Mouse (Mus musculus) limb, embryonic 10.5 days (tissue): ENCODE results near the gene Wdr73. TPM values are rescaled to one million over a fixed set of nuclear protein-coding genes. Genes with fewer than 3 reads are reported as not detected.
A peak's percentile ranks its signal among the peaks of the same experiment; 100 is the strongest.
"Not testable (repeated sequence)": the region's sequence is repeated elsewhere in the genome, so short reads cannot be mapped to it uniquely, and the experiment has no call there.

ENCODE experiments used
- DNase-seq: peaks from one replicate; pipeline ENCODE4 v3.0.0-alpha.2; 2017; ENCODE audit warnings: low spot score
- H3K27ac ChIP-seq: fragments of 300-500 bp; sonication (generic); 2 replicates; pipeline ENCODE4 v1.5.1; 2016; ENCODE audit warnings: mild to moderate bottlenecking
- H3K27me3 ChIP-seq: fragments of 300-500 bp; sonication (generic); 2 replicates; pipeline ENCODE4 v1.6.1; 2016; ENCODE audit warnings: low read depth, mild to moderate bottlenecking; ENCODE audit not compliant: poor library complexity, severe bottlenecking
- H3K36me3 ChIP-seq: fragments of 300-500 bp; sonication (generic); 2 replicates; pipeline ENCODE4 v1.6.1; 2016; ENCODE audit warnings: mild to moderate bottlenecking, moderate library complexity
- H3K4me1 ChIP-seq: fragments of 300-500 bp; sonication (generic); 2 replicates; pipeline ENCODE4 v1.6.1; 2016
- H3K4me3 ChIP-seq: fragments of 300-500 bp; sonication (generic); 2 replicates; pipeline ENCODE4 v1.5.1; 2016; ENCODE audit warnings: mild to moderate bottlenecking, moderate library complexity
- H3K9me3 ChIP-seq: fragments of 300-500 bp; sonication (generic); replicated peaks from 2 replicates; pipeline ENCODE4 v1.6.1; 2016; ENCODE audit warnings: mild to moderate bottlenecking
- WGBS: fragments of 180-500 bp; shearing (Covaris S2); methylation state at CpG from one replicate; pipeline ENCODE4 v1.1.7; 2016; 5-methylcytosine and 5-hydroxymethylcytosine counted together
- polyA plus RNA-seq: library from polyadenylated mRNA; unstranded; fragments of >200 nt; fragmentation: Nextera tagmentation; extraction: Ambion mirVana; gene quantifications from 2 replicates; pipeline ENCODE4 v1.2.1, GENCODE M21; 2016

Gene Wdr73
- 49.5 and 54.5 TPM in 2 replicates for polyA plus RNA-seq

- WGBS = under 1% methylated on average over 36 of the region's 36 CpGs
- H3K4me1 ChIP-seq = peaks cover 40% of the 10 kb centered on the region
- H3K9me3 ChIP-seq = no peaks in the 10 kb centered on the region
- peaks cover 45% of the 10 kb centered on the region for H3K36me3 ChIP-seq
- H3K27me3 ChIP-seq = no peaks in the 10 kb centered on the region
- H3K4me3 ChIP-seq = peak within 1 kb of the TSS; percentile 87
- H3K27ac ChIP-seq = peak within 1 kb of the TSS; percentile 89
- DNase-seq = peak; percentile 96
Observed at GRCm38 (mm10) chr7:80900944-80901501, at the start of gene Wdr73. Wdr73 (minus strand) TSS chr7:80901269.

GRCm38 (mm10) chr7:80947445-80948350 is 46.6 kb upstream of the Wdr73 start, which contains the start of gene Sec11a:
Sec11a (minus strand) TSS chr7:80947780.
- H3K36me3 ChIP-seq = peaks cover 26% of the 10 kb centered on the region
- no peaks in the 10 kb centered on the region for H3K27me3 ChIP-seq
- no peaks in the 10 kb centered on the region for H3K9me3 ChIP-seq
- H3K4me3 ChIP-seq = peak within 1 kb of the TSS; percentile 87
- peak within 1 kb of the TSS; percentile 99 for H3K27ac ChIP-seq
- peaks cover 15% of the 10 kb centered on the region for H3K4me1 ChIP-seq
- WGBS = 2% methylated on average over 44 of the region's 44 CpGs
- DNase-seq = peak; percentile 96

GRCm38 (mm10) chr7:80939808-80940207 is 38.7 kb upstream of the Wdr73 start:
- H3K27me3 ChIP-seq = no peaks in the 10 kb centered on the region
- WGBS = 98% methylated on average over 4 of the region's 4 CpGs
- H3K9me3 ChIP-seq = no peaks in the 10 kb centered on the region
- no peak overlapping the region for H3K4me3 ChIP-seq
- H3K4me1 ChIP-seq = no peaks in the 10 kb centered on the region
- H3K27ac ChIP-seq = no peak overlapping the region
- peaks cover 58% of the 10 kb centered on the region for H3K36me3 ChIP-seq
- DNase-seq = no peak

- not testable (repeated sequence) for H3K27ac ChIP-seq, H3K27me3 ChIP-seq, H3K4me1 ChIP-seq, H3K9me3 ChIP-seq, H3K4me3 ChIP-seq, DNase-seq
- H3K36me3 ChIP-seq = peaks cover 66% of the 10 kb centered on the region
Observed at GRCm38 (mm10) chr7:80937304-80937666, 36.2 kb upstream of the Wdr73 start.

- 87% methylated on average over 7 of the region's 7 CpGs for WGBS
- H3K27ac ChIP-seq, H3K4me3 ChIP-seq, DNase-seq, H3K4me1 ChIP-seq, H3K9me3 ChIP-seq, H3K27me3 ChIP-seq: not testable (repeated sequence)
- peaks cover 68% of the 10 kb centered on the region for H3K36me3 ChIP-seq
Observed at GRCm38 (mm10) chr7:80936617-80937303, 35.7 kb upstream of the Wdr73 start.

GRCm38 (mm10) chr7:80935834-80936233 is 34.8 kb upstream of the Wdr73 start:
- no peaks in the 10 kb centered on the region for H3K9me3 ChIP-seq
- no peak overlapping the region for H3K27ac ChIP-seq
- no peaks in the 10 kb centered on the region for H3K4me1 ChIP-seq
- WGBS = 97% methylated on average over 1 of the region's 1 CpGs
- H3K27me3 ChIP-seq = no peaks in the 10 kb centered on the region
- DNase-seq = no peak
- no peak overlapping the region for H3K4me3 ChIP-seq
- H3K36me3 ChIP-seq = peaks cover 69% of the 10 kb centered on the region

GRCm38 (mm10) chr7:80932777-80933176 is 31.7 kb upstream of the Wdr73 start:
- no peaks in the 10 kb centered on the region for H3K9me3 ChIP-seq
- DNase-seq = no peak
- H3K27me3 ChIP-seq = no peaks in the 10 kb centered on the region
- no peak overlapping the region for H3K27ac ChIP-seq
- 88% methylated on average over 1 of the region's 1 CpGs for WGBS
- H3K4me3 ChIP-seq = no peak overlapping the region
- H3K36me3 ChIP-seq = peaks cover 64% of the 10 kb centered on the region
- no peaks in the 10 kb centered on the region for H3K4me1 ChIP-seq

GRCm38 (mm10) chr7:80931618-80932207 is 30.6 kb upstream of the Wdr73 start:
- Histone ChIP-seq H3K9me3 (no peaks in the 10 kb centered on the region), H3K4me1 (no peaks in the 10 kb centered on the region), H3K4me3 (no peak overlapping the region), H3K27me3 (no peaks in the 10 kb centered on the region), H3K27ac (no peak overlapping the region), H3K36me3 (peaks cover 75% of the 10 kb centered on the region)
- 91% methylated on average over 8 of the region's 8 CpGs for WGBS
- no peak for DNase-seq

- no peaks in the 10 kb centered on the region for H3K9me3 ChIP-seq
- no peaks in the 10 kb centered on the region for H3K27me3 ChIP-seq
- 93% methylated on average over 2 of the region's 2 CpGs for WGBS
- no peak for DNase-seq
- H3K4me1 ChIP-seq = no peaks in the 10 kb centered on the region
- H3K4me3 ChIP-seq = no peak overlapping the region
- no peak overlapping the region for H3K27ac ChIP-seq
- H3K36me3 ChIP-seq = peaks cover 94% of the 10 kb centered on the region
Observed at GRCm38 (mm10) chr7:80923165-80923564, 22.1 kb upstream of the Wdr73 start.

GRCm38 (mm10) chr7:80919647-80920008 is 18.6 kb upstream of the Wdr73 start:
- 92% methylated on average over 5 of the region's 5 CpGs for whole genome bisulfite sequencing
- H3K36me3 ChIP-seq = peaks cover 95% of the 10 kb centered on the region
- H3K27ac ChIP-seq = no peak overlapping the region

GRCm38 (mm10) chr7:80918982-80919646 is 18.0 kb upstream of the Wdr73 start:
- no peak for DNase-seq
- Histone ChIP-seq H3K27me3 (no peaks in the 10 kb centered on the region), H3K9me3 (no peaks in the 10 kb centered on the region), H3K27ac (no peak overlapping the region), H3K4me3 (no peak overlapping the region), H3K36me3 (peaks cover 95% of the 10 kb centered on the region), H3K4me1 (no peaks in the 10 kb centered on the region)
- 87% methylated on average over 8 of the region's 8 CpGs for WGBS

More at GRCm38 (mm10) chr7:80919647-80920008, 18.6 kb upstream of the Wdr73 start:
- no peak overlapping the region for H3K4me3 ChIP-seq
- no peaks in the 10 kb centered on the region for H3K4me1 ChIP-seq
- H3K27me3 ChIP-seq = no peaks in the 10 kb centered on the region
- no peak for DNase-seq
- no peaks in the 10 kb centered on the region for H3K9me3 ChIP-seq

GRCm38 (mm10) chr7:80917916-80918465 is 16.9 kb upstream of the Wdr73 start:
- H3K4me3 ChIP-seq = no peak overlapping the region
- no peaks in the 10 kb centered on the region for H3K9me3 ChIP-seq
- no peaks in the 10 kb centered on the region for H3K4me1 ChIP-seq
- no peak for DNase-seq
- H3K27me3 ChIP-seq = no peaks in the 10 kb centered on the region
- peaks cover 98% of the 10 kb centered on the region for H3K36me3 ChIP-seq
- H3K27ac ChIP-seq = no peak overlapping the region
- WGBS = 88% methylated on average over 4 of the region's 4 CpGs
